Mouse (Mus musculus) spleen, postnatal 4 days (tissue): ENCODE data around the gene Ush2a.

Source experiments
- DNase-seq, 2 experiments: peaks; one replicate each; pipeline ENCODE4 v3.0.0; 2022; ENCODE audit warnings: low spot score in 2 of 2

The Ush2a gene

GRCm38 (mm10) chr1:188667460-188667859, 405.6 kb downstream of the Ush2a start:
- DNase-seq = no peak

- DNase-seq = peak in 1 of 2 experiments; percentile 43
These were observed 406.7 kb downstream of the Ush2a start for GRCm38 (mm10) chr1:188668513-188668912.

- DNase-seq = peak in 1 of 2 experiments; percentile 26
These were observed 411.0 kb downstream of the Ush2a start for GRCm38 (mm10) chr1:188672871-188673270.

GRCm38 (mm10) chr1:188674640-188675510, 413.1 kb downstream of the Ush2a start:
- DNase-seq = no peak

- DNase-seq = peak in 1 of 2 experiments; percentile 51
These were observed 413.7 kb downstream of the Ush2a start for GRCm38 (mm10) chr1:188675511-188675863.

- DNase-seq = no peak
These were observed 416.4 kb downstream of the Ush2a start for GRCm38 (mm10) chr1:188678189-188678588.

- DNase-seq = no peak
These were observed 424.5 kb downstream of the Ush2a start for GRCm38 (mm10) chr1:188686362-188686761.

GRCm38 (mm10) chr1:188696295-188696694, 434.5 kb downstream of the Ush2a start:
- no peak for DNase-seq

- peak in 1 of 2 experiments; percentile 33 for DNase-seq
These were observed 446.4 kb downstream of the Ush2a start for GRCm38 (mm10) chr1:188708176-188708575.

- DNase-seq = peak in 1 of 2 experiments; percentile 15
These were observed 446.9 kb downstream of the Ush2a start for GRCm38 (mm10) chr1:188708694-188709093.

- no peak for DNase-seq
These were observed 452.3 kb downstream of the Ush2a start for GRCm38 (mm10) chr1:188714131-188714530.

GRCm38 (mm10) chr1:188714941-188715340, 453.1 kb downstream of the Ush2a start:
- DNase-seq = no peak

GRCm38 (mm10) chr1:188716886-188717285, 455.1 kb downstream of the Ush2a start:
- DNase-seq = no peak

- DNase-seq = no peak
These were observed 463.5 kb downstream of the Ush2a start for GRCm38 (mm10) chr1:188725122-188725995.

GRCm38 (mm10) chr1:188726937-188727336, 465.1 kb downstream of the Ush2a start:
- DNase-seq = no peak

GRCm38 (mm10) chr1:188728625-188729024, 466.8 kb downstream of the Ush2a start:
- DNase-seq = no peak

- DNase-seq = no peak
These were observed 467.4 kb downstream of the Ush2a start for GRCm38 (mm10) chr1:188729179-188729578.

GRCm38 (mm10) chr1:188734741-188735266, 473.0 kb downstream of the Ush2a start:
- DNase-seq = no peak

GRCm38 (mm10) chr1:188742971-188743370, 481.1 kb downstream of the Ush2a start:
- DNase-seq = no peak

- DNase-seq = no peak
These were observed 493.2 kb downstream of the Ush2a start for GRCm38 (mm10) chr1:188755031-188755430.

- DNase-seq = no peak
These were observed 498.7 kb downstream of the Ush2a start for GRCm38 (mm10) chr1:188760515-188760914.

- no peak for DNase-seq
These were observed 500.6 kb downstream of the Ush2a start for GRCm38 (mm10) chr1:188762463-188762862.
